Mouse (Mus musculus) small intestine, adult 2 months (tissue): ENCODE measurements around the gene Susd4. TPM values are rescaled to one million over a fixed set of nuclear protein-coding genes. Genes with fewer than 3 reads are reported as not detected.

ENCODE experiments used
- H3K27ac ChIP-seq: fragments of 200-500 bp; 2 replicates; pipeline ENCODE4 v1.5.1; 2012; ENCODE audit warnings: low read depth, low read length, control low read depth, inconsistent platforms; ENCODE audit not compliant: insufficient read depth
- H3K27me3 ChIP-seq: fragments of 200-500 bp; 2 replicates; pipeline ENCODE4 v1.6.1; 2012; ENCODE audit warnings: mild to moderate bottlenecking, moderate library complexity, low read length, inconsistent platforms; ENCODE audit not compliant: control insufficient read depth, insufficient read depth
- H3K36me3 ChIP-seq: fragments of 200-500 bp; 2 replicates; pipeline ENCODE4 v1.6.1; 2012; ENCODE audit warnings: mild to moderate bottlenecking, low read length, control low read depth, inconsistent platforms; ENCODE audit not compliant: control insufficient read depth, insufficient read depth
- H3K4me1 ChIP-seq: fragments of 200-500 bp; 2 replicates; pipeline ENCODE4 v1.6.1; 2012; ENCODE audit warnings: low read length, inconsistent platforms, mixed read lengths; ENCODE audit not compliant: control insufficient read depth, insufficient read depth, insufficient read length
- H3K4me3 ChIP-seq: fragments of 200-500 bp; 2 replicates; pipeline ENCODE4 v1.5.1; 2012; ENCODE audit warnings: low read depth, mild to moderate bottlenecking, control low read depth, inconsistent platforms, low read length, moderate library complexity
- CTCF ChIP-seq: fragments of 200-500 bp; IDR thresholded peaks from 2 replicates; pipeline ENCODE4 v1.5.1; 2012; ENCODE audit warnings: low read depth, mild to moderate bottlenecking, control low read depth, inconsistent platforms, low read length, moderate library complexity, mixed read lengths; ENCODE audit not compliant: insufficient replicate concordance, insufficient read length; ENCODE audit errors: extremely low read depth
- POLR2A ChIP-seq: fragments of 200-500 bp; IDR thresholded peaks from 2 replicates; pipeline ENCODE4 v1.6.1; 2012; ENCODE audit warnings: low read depth, mild to moderate bottlenecking, control low read depth, inconsistent platforms, low read length, moderate library complexity
- WGBS: fragments of 180-500 bp; shearing (Covaris S2); methylation state at CpG from one replicate; pipeline ENCODE4 v1.1.7; 2018; 5-methylcytosine and 5-hydroxymethylcytosine counted together
- polyA plus RNA-seq: library from polyadenylated mRNA; depleted of rRNA; stranded (reverse); fragments of >200 nt; gene quantifications from 2 replicates; pipeline ENCODE4 v1.2.3, GENCODE M21; 2012; rRNA removed

Gene Susd4
- polyA plus RNA-seq: 0.41 and 0.55 TPM in 2 replicates

DNA sequence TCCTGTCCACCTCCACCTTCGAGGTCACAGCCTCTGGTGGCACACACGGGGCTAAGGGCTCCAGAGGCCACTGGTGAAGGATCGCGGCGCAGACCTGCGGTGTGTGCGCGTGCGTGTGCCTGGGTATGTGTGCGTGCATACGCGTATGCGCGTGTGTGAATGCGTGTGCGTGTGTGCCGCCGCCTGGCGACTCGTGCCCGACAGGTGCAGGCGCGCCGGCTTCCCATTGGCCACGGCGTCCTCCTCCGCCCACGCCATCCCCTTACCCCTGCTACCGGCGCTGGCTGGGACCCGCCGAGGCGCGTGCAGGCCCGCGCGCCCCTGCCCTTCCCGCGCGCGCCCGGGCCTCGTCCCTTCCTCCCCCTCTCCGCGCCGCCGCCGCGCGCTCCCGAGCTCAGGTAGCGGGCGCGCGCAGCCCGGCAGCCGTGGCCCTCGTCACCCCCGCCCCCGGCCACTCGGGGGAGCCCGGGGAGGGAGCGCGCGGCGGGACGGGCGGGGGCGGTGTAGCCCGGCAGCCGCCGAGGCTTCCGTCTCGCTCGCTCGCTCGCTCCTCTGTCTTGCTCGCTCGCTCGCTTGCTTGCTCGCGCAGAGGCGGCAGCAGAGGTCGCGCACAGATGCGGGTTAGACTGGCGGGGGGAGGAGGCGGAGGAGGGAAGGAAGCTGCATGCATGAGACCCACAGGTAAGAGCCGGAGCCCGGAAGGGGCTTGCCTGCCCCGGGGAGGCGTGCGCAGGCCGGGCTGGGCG is at the start of gene Susd4:
TSS of gene Susd4 (plus strand) at position 145 of the 746 bp plus-strand sequence.
- H3K4me1 ChIP-seq: peaks cover 4% of the 10 kb centered on the region; the same call in 1 of the 2 replicates
- H3K27me3 ChIP-seq: peaks cover 13% of the 10 kb centered on the region
- no peaks in the 10 kb centered on the region for H3K36me3 ChIP-seq
- TF ChIP-seq POLR2A (no peak), CTCF (no peak)
- WGBS: 1% methylated on average over 94 of the region's 95 CpGs
- H3K27ac ChIP-seq: no peak within 1 kb of the TSS
- H3K4me3 ChIP-seq: peak within 1 kb of the TSS; percentile 61

DNA sequence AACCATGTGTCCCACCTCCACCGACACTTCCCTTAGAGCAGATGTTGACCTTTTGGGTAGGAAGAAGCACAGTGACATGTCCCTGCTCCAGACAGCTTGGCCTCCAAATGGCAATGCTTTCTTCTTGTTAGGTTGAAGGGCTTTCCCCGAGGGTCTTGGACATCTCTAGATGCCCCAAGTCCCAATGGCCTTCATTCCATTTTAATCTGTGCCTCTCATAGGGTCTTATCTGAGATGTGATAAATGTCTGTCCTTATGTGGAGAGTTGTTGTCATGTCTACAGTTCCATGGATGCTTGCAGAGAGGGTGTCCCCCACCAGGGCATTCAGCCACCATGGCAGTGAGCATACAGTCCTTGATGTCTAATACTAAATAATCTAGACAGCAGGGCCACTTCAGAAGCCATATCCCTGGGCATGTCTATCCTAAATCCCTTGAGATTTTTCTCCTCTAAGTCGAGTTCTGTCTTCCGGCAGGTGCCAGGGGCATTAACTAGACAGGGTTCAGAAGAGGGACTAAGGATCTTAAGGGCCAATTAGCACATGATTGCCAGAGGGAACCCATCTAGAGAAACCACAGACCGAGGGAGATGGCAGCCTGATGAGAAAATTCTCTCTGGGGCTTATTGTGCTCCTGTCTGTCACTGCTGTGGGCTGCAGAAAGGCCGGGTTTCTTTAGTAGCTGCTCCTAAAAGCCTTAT is 49.3 kb upstream of the Susd4 start:
- H3K4me3 ChIP-seq: no peak overlapping the region
- 64% methylated on average over 6 of the region's 6 CpGs for WGBS

DNA sequence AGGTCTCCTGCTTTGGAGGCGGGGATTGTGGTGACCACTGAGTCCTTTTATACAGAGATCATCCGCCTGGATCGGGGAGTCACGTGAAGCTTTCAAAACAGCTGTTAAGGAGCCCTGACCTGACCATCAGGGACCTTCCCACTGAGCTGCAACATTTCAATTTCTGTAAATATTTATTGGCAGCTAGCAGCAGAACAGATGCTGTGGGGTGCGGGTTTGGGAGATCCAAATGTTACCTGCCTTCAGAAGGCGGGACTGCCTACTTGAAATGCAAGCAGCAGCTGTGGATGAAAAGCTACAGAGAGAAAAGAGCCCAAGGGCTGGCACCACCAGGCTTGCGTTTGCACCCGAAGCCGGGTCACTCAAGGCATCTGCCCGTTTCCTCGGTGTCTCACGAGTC is 36.1 kb upstream of the Susd4 start:
- Histone ChIP-seq H3K4me1 (no peaks in the 10 kb centered on the region), H3K4me3 (no peak overlapping the region), H3K36me3 (no peaks in the 10 kb centered on the region), H3K27ac (no peak overlapping the region), H3K27me3 (no peaks in the 10 kb centered on the region; the same call in 1 of the 2 replicates)
- TF ChIP-seq POLR2A (no peak), CTCF (no peak)
- WGBS: 75% methylated on average over 12 of the region's 12 CpGs

More for the DNA sequence above, 49.3 kb upstream of the Susd4 start:
- no peaks in the 10 kb centered on the region for H3K36me3 ChIP-seq
- TF ChIP-seq POLR2A (no peak), CTCF (no peak)
- no peaks in the 10 kb centered on the region for H3K27me3 ChIP-seq
- H3K4me1 ChIP-seq: no peaks in the 10 kb centered on the region
- no peak overlapping the region for H3K27ac ChIP-seq

DNA sequence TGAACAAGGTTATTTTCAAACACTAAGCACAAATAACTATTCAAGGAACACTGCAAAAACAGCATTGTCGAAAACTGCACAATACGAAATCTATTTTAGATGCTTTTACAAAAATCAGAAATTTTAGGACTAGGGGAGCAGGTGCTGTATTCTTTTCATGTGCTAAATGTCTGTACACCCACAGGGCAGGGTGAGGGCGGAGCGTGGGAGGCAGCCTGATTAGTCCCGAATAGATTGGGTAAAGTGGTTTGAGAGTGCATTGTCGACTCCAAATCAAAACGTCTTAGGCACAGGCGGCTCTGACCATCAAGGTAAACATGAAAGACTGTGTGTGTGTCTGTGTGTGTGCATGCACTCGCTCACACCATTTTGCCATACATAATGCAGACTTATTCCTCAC is 34.7 kb upstream of the Susd4 start:
- Histone ChIP-seq H3K36me3 (no peaks in the 10 kb centered on the region), H3K27ac (no peak overlapping the region), H3K27me3 (no peaks in the 10 kb centered on the region; the same call in 1 of the 2 replicates), H3K4me3 (no peak overlapping the region), H3K4me1 (no peaks in the 10 kb centered on the region)
- WGBS: 72% methylated on average over 9 of the region's 9 CpGs
- TF ChIP-seq CTCF (no peak), POLR2A (no peak)

DNA sequence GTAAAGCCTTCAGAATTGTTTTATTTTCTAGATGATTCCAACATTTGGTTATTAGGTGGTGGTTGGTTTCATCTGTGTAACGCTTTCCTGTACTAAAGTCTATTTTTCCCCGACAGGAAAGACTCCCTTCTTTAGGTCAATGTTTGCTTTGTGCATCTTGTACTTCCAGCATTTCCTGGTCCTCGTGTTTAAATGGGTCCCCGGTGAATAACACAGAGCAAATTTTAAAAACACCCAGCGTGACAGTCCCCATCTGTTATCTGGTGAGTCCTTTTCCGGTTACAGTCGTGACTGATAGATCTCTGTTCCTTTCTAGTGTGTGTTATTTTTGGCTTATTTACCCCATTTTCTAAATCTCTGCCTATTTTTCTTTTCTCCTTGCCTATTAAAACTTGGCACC is 31.0 kb upstream of the Susd4 start:
- TF ChIP-seq POLR2A (no peak), CTCF (no peak)
- no peaks in the 10 kb centered on the region for H3K4me1 ChIP-seq
- no peaks in the 10 kb centered on the region; the same call in 1 of the 2 replicates for H3K27me3 ChIP-seq
- 13% methylated on average over 7 of the region's 7 CpGs for WGBS
- H3K27ac ChIP-seq: no peak overlapping the region
- H3K36me3 ChIP-seq: no peaks in the 10 kb centered on the region
- no peak overlapping the region for H3K4me3 ChIP-seq

DNA sequence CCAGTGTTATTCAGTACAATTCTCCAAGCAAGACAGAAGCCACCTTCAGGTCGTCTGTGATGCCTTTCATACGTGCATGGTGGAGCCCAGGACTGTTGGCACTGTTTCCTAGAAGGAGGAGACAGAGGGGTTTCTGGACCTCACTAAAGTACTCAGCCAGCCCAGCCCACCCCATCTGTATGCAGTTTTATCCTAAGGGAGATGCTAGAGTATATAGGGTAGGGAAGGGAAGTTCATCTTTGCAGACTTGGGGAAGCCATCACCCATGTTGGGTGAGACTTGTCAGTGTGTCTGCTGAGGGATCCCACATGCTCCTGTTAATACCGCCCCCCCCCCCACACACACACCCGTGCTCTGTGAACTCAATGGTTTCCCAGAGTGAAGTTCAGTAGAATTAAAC is 27.8 kb upstream of the Susd4 start:
- Histone ChIP-seq H3K27me3 (no peaks in the 10 kb centered on the region; the same call in 1 of the 2 replicates), H3K36me3 (no peaks in the 10 kb centered on the region), H3K4me1 (no peaks in the 10 kb centered on the region), H3K27ac (no peak overlapping the region), H3K4me3 (no peak overlapping the region)
- 52% methylated on average over 4 of the region's 4 CpGs for WGBS
- no peak for TF ChIP-seq POLR2A
- TF ChIP-seq CTCF: no peak

DNA sequence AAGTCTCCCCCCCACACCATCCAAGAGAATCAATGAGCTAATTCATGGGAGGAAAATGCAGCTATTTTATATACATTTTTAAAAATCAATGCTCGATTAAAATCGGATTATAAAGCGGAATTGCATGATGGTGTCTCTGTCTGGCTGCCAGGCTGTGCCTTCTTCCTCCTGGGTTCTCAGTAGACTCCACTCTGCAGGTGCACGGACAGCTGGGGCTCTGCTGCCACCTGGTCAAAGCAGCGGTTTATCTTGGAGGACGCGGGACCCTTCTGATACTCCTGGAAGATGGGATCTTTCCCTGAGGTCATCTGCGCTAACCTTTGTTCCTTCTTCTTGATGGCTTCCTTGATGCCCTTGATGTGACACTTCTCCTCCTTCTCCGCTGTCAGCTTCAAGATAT is 16.6 kb upstream of the Susd4 start:
- Histone ChIP-seq H3K4me1 (no peaks in the 10 kb centered on the region), H3K36me3 (no peaks in the 10 kb centered on the region), H3K27ac (no peak overlapping the region), H3K27me3 (no peaks in the 10 kb centered on the region), H3K4me3 (no peak overlapping the region)
- TF ChIP-seq CTCF (no peak), POLR2A (no peak)
- 86% methylated on average over 9 of the region's 9 CpGs for WGBS
